Mouse (Mus musculus): Measurements from ENCODE around the gene 2510002D24Rik. TPM values are rescaled to one million over a fixed set of nuclear protein-coding genes. Genes with fewer than 3 reads are reported as not detected.
"Not testable (repeated sequence)": the region's sequence is repeated elsewhere in the genome, so short reads cannot be mapped to it uniquely, and the experiment has no call there.

2510002D24Rik gene
- total RNA-seq, 2 experiments from 2014 or later: 27.5 to 30.9 TPM

DNA sequence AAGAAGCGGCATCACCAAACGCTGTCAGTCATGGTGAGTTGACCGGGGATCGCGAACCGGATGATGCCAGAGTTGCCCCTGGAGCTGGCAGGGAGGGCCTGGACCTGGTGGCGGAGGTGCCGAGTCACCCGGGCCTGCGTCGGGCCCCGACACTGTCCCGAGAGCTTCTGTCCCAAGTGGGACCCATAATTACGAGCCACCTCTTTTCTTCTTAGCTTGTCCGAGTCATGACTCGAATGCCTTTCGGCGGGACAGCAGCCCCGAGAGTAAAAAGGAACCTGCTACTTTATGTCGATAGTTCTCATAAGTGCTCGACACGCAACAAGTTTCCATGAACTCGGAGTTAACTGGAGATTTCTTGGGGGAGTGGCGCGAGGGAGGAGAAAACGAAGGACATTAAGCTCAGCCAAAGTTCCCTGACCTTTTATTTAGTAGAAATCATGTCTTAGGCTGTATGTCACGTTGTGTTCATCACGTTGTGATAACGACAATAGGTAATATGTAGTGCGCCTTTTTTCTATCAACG is 23.9 kb upstream of the 2510002D24Rik start:
- no peak for TF ChIP-seq CTCF (conservative IDR thresholded peaks at IDR 0.05)
- H3K27ac ChIP-seq: peak overlapping the region; percentile 97
- DNase-seq (ENCODE audit: low spot score in 2 of 2): no peak
- peak overlapping the region; percentile 63 for H3K4me3 ChIP-seq

- TF ChIP-seq CTCF (conservative IDR thresholded peaks at IDR 0.05): no peak
- Histone ChIP-seq H3K4me3 (no peak overlapping the region), H3K27ac (peak overlapping the region; percentile 73)
- no peak for DNase-seq (ENCODE audit: low spot score in 2 of 2)
Observed at GRCm38 (mm10) chr16:18822356-18822755, 14.0 kb upstream of the 2510002D24Rik start.

DNA sequence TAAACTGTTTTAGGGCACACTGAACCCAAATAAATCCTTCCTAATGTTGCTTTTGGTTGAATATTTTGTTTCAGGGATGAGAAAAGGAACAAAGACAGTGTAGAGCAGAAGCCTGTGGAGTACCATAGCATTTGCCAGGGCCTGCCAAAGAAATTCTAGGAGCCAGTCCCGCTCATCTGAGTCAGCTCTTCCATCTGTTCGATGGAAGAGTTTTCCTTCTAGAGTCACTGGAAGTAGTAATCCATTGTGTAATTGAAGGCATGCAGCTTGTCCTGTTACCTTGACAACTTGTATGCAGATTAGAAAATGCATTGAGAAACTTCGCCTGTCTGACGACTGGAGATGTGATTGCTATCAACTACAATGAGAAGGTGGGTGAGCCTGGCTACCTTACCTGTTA is 13.5 kb upstream of the 2510002D24Rik start:
- Histone ChIP-seq H3K4me3 (no peak overlapping the region), H3K27ac (peak overlapping the region; percentile 73)
- TF ChIP-seq CTCF (conservative IDR thresholded peaks at IDR 0.05): no peak
- peak; percentile 57 to 73 for DNase-seq (ENCODE audit: low spot score in 2 of 2)

- Histone ChIP-seq H3K4me3 (no peak overlapping the region), H3K27ac (no peak overlapping the region)
- DNase-seq (ENCODE audit: low spot score in 2 of 2): no peak
- no peak for TF ChIP-seq CTCF (conservative IDR thresholded peaks at IDR 0.05)
Observed at GRCm38 (mm10) chr16:18828630-18829029, 7.7 kb upstream of the 2510002D24Rik start.

- Histone ChIP-seq H3K4me3 (no peak overlapping the region), H3K27ac (no peak overlapping the region)
- DNase-seq (ENCODE audit: low spot score in 2 of 2): no peak
- no peak for TF ChIP-seq CTCF (conservative IDR thresholded peaks at IDR 0.05)
Observed at GRCm38 (mm10) chr16:18829102-18829501, 7.3 kb upstream of the 2510002D24Rik start.

GRCm38 (mm10) chr16:18833486-18833885 is 2.9 kb upstream of the 2510002D24Rik start:
- peak; percentile 62 for TF ChIP-seq CTCF (conservative IDR thresholded peaks at IDR 0.05)
- no peak for DNase-seq (ENCODE audit: low spot score in 2 of 2)
- Histone ChIP-seq H3K4me3 (no peak overlapping the region), H3K27ac (no peak overlapping the region)

DNA sequence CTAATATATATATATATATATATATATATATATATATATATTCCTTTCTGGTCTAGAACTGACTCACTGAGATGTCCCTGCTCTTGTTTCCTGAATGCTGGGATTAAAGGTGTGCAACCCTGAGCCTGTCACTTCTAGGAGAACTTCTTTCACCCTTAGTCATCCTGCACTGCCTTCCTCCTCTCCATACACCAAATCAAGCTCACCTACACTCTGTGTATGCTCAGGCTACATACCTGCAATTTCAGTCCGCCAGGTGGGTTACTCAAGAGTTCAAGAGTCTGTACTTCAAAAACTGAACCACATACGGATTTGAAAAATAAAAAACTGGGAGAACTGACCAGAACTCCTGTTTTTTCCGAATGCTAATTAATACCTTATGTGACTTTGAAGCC is 308 bp upstream of the 2510002D24Rik start:
- Histone ChIP-seq H3K4me3 (peak overlapping the region; percentile 97), H3K27ac (no peak overlapping the region)
- DNase-seq (ENCODE audit: low spot score in 2 of 2): no peak
- TF ChIP-seq CTCF (conservative IDR thresholded peaks at IDR 0.05): no peak

GRCm38 (mm10) chr16:18838346-18838745 is 2.0 kb downstream of the 2510002D24Rik start:
- Histone ChIP-seq H3K27ac (no peak overlapping the region), H3K4me3 (no peak overlapping the region)
- no peak for TF ChIP-seq CTCF (conservative IDR thresholded peaks at IDR 0.05)
- no peak for DNase-seq (ENCODE audit: low spot score in 2 of 2)

- DNase-seq (ENCODE audit: low spot score in 2 of 2): no peak
- TF ChIP-seq CTCF (conservative IDR thresholded peaks at IDR 0.05): no peak
- Histone ChIP-seq H3K27ac (no peak overlapping the region), H3K4me3 (no peak overlapping the region)
Observed at GRCm38 (mm10) chr16:18846301-18846820, 10.0 kb downstream of the 2510002D24Rik start.

DNA sequence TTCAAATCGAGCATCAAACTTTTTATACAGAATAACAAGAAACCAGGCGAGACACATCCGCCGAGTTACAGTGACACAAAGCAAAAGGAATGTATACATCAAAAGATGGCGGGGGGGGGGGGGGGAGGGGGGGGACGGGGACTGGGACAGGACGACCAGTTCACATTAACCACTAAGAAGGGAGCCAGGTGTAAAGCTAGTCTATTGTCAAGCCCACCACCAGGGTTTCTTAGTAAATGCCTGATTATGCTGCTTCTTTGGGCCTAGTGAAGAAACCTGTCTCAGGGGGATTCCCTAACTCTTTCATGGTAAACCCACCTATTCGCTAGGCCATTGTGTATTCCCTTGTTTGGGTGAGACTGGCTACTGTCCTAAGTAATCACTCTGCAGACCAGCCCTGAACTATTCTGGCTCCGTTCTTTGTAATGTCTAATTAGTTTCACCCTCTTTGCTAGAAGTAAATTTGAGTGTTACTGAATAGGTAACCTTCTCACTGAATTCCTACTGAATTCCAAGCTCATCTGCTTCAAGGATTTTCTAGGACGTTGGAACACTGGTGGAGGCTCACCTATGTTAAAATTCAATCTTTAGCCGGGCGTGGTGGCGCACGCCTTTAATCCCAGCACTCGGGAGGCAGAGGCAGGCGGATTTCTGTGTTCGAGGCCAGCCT is 13.3 kb downstream of the 2510002D24Rik start:
- not testable (repeated sequence) for H3K4me3 ChIP-seq; H3K27ac ChIP-seq; DNase-seq (ENCODE audit: low spot score in 2 of 2)

GRCm38 (mm10) chr16:18858551-18858950 is 22.2 kb downstream of the 2510002D24Rik start:
- H3K27ac ChIP-seq: no peak overlapping the region
- DNase-seq (ENCODE audit: low spot score in 2 of 2): peak; percentile 67 to 68
- H3K4me3 ChIP-seq: no peak overlapping the region
- TF ChIP-seq CTCF (conservative IDR thresholded peaks at IDR 0.05): peak; percentile 85

- H3K4me3 ChIP-seq: no peak overlapping the region
- no peak for DNase-seq (ENCODE audit: low spot score in 2 of 2)
Observed at GRCm38 (mm10) chr16:18860186-18860585, 23.8 kb downstream of the 2510002D24Rik start.

GRCm38 (mm10) chr16:18870495-18870894 is 34.1 kb downstream of the 2510002D24Rik start:
- H3K4me3 ChIP-seq; DNase-seq (ENCODE audit: low spot score in 2 of 2); H3K27ac ChIP-seq: not testable (repeated sequence)

More at GRCm38 (mm10) chr16:18860186-18860585, 23.8 kb downstream of the 2510002D24Rik start:
- TF ChIP-seq CTCF (conservative IDR thresholded peaks at IDR 0.05): no peak
- H3K27ac ChIP-seq: no peak overlapping the region

DNA sequence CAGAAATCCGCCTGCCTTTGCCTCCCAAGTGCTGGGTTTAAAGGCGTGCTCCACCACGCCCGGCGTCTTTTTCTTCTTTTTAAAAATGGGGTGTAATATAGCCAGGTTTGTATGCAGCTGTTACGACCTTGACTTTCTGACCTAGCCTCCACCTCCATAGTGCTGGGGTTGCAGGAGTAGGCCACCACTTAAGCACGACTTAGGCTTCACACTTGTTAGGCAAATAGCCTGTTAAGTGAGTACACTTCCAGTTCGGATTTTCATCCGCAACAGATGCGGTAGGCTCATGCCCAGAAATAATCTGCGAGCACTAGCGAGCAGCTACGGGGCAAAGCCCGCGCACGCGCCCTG is 39.7 kb downstream of the 2510002D24Rik start:
- DNase-seq (ENCODE audit: low spot score in 2 of 2): no peak
- H3K4me3 ChIP-seq: peak overlapping the region; percentile 80
- H3K27ac ChIP-seq: peak overlapping the region; percentile 95
- no peak for TF ChIP-seq CTCF (conservative IDR thresholded peaks at IDR 0.05)

Measured in layer of hippocampus, adult 2 months (tissue).